Mouse (Mus musculus) urinary bladder, adult 2 months (tissue): ENCODE data around the gene Evi2. TPM values are rescaled to one million over a fixed set of nuclear protein-coding genes. Genes with fewer than 3 reads are reported as not detected.

Experiments used
- polyA plus RNA-seq: library from polyadenylated mRNA; depleted of rRNA; stranded (reverse); fragments of >200 nt; gene quantifications from 2 replicates; pipeline ENCODE4 v1.2.3, GENCODE M21; 2012; rRNA removed

Evi2 gene
- polyA plus RNA-seq, 1 experiment = 0.50 TPM

Other genes with a start within 250 kb of the Evi2 start
- gene Gm9964, start 233.7 kb downstream of the Evi2 start, polyA plus RNA-seq = not detected in 2 replicates
- 16.8 and 19.7 TPM in 2 replicates for gene Nf1, start 190.9 kb downstream of the Evi2 start, polyA plus RNA-seq
- 0.06 and 0.07 TPM in 2 replicates for gene Omg, start 26.5 kb downstream of the Evi2 start, polyA plus RNA-seq
- 6.5 and 8.9 TPM in 2 replicates for gene Evi2b, start 6.8 kb downstream of the Evi2 start, polyA plus RNA-seq
- gene Evi2a, start within 50 bp of the Evi2 start, polyA plus RNA-seq = 13.6 and 15.8 TPM in 2 replicates
- 0.74 and 0.81 TPM in 2 replicates for gene Rab11fip4, start 60.6 kb upstream of the Evi2 start, polyA plus RNA-seq